Mouse (Mus musculus) retina, postnatal 7 days (tissue): Measurements from ENCODE around the gene Mtln.

Experiments
- DNase-seq: peaks from one replicate; pipeline ENCODE4 v3.0.0-alpha.2; 2012; ENCODE audit warnings: low read depth, low spot score

The Mtln gene

GRCm38 (mm10) chr2:127754113-127754512 lies 38.2 kb downstream of the Mtln start:
- DNase-seq: no peak

- no peak for DNase-seq
Observed at GRCm38 (mm10) chr2:127751849-127752610, 40.3 kb downstream of the Mtln start.

GRCm38 (mm10) chr2:127749376-127749775 lies 42.9 kb downstream of the Mtln start:
- no peak for DNase-seq

GRCm38 (mm10) chr2:127748316-127748715 lies 44.0 kb downstream of the Mtln start:
- DNase-seq: no peak

- no peak for DNase-seq
Observed at GRCm38 (mm10) chr2:127742637-127743036, 49.7 kb downstream of the Mtln start.
